ENCODE assay signal across 13 mouse cellular contexts in genomic region chr5:137491559-137491958, GRCm38 (mm10). TPM values are rescaled to one million over a fixed set of nuclear protein-coding genes. Genes with fewer than 3 reads are reported as not detected.
DNase-seq lines count a peak whose midpoint lies in the region; ATAC-seq and TF ChIP-seq lines count a peak whose summit lies in the region.
"Had no signal": no experiment of that assay in that cellular context is flagged by ENCODE, and none has a peak within 500 bp of the region (broad histone marks: within the 10 kb centered on the region; RNA-seq: fewer than 3 reads in every experiment).

No protein-coding gene starts in this region.

- no peak overlapping the region for H3K4me3 ChIP-seq in intestine, postnatal 0 days (ENCODE audit: low read depth, low read length)
- H3K4me3 ChIP-seq: embryonic facial prominence, embryonic 13.5 days; liver, embryonic 15.5 days; myocyte had no signal

- H3K27me3 ChIP-seq in intestine, postnatal 0 days (replicated peaks; ENCODE audit: control insufficient read depth, insufficient read depth, low read length): no peaks in the 10 kb centered on the region

- no peak for ATAC-seq in megakaryocyte, adult 5-6 weeks (ENCODE audit: poor library complexity, severe bottlenecking)
- no peak for ATAC-seq in intestine, postnatal 0 days

- H3K9ac ChIP-seq in intestine, postnatal 0 days (ENCODE audit: low read depth, low read length): no peak overlapping the region
- H3K9ac ChIP-seq: embryonic facial prominence, embryonic 13.5 days; liver, embryonic 15.5 days had no signal

- H3K9me3 ChIP-seq in intestine, postnatal 0 days (ENCODE audit: control insufficient read depth): no peaks in the 10 kb centered on the region
- H3K9me3 ChIP-seq: embryonic facial prominence, embryonic 13.5 days; liver, embryonic 15.5 days had no signal

- no peak overlapping the region for H3K27ac ChIP-seq in intestine, postnatal 0 days (ENCODE audit: low read depth, low read length)
- H3K27ac ChIP-seq: embryonic facial prominence, embryonic 13.5 days; liver, embryonic 15.5 days had no signal

- H3K4me1 ChIP-seq in intestine, postnatal 0 days (replicated peaks; ENCODE audit: control insufficient read depth, insufficient read depth, low read length): no peaks in the 10 kb centered on the region
- H3K4me1 ChIP-seq: embryonic facial prominence, embryonic 13.5 days; liver, embryonic 15.5 days had no signal

- peak; percentile 45 for DNase-seq in kidney, adult 11 months
- no peak for DNase-seq in kidney, adult 18-20 months
- peak; percentile 37 for DNase-seq in brain, adult 2 months (ENCODE audit: low read depth, low spot score)
- DNase-seq in heart, adult 8-10 months (ENCODE audit: low spot score): peak; percentile 50
- peak; percentile 74 for DNase-seq in layer of hippocampus, adult 9-11 months
- no peak for DNase-seq in left cerebral cortex, postnatal 36 days (ENCODE audit: low spot score in 2 of 2)
- DNase-seq: thymus, postnatal 25 days had no signal

- 50% methylated on average over 4 of the region's 4 CpGs for WGBS in intestine, postnatal 0 days

- TF ChIP-seq CTCF in intestine, postnatal 0 days (IDR thresholded peaks at IDR 0.05; ENCODE audit: low read depth): no peak

- intact Hi-C loops in left cerebral cortex, postnatal 36 days (cut with DNase I): no loop called here

- no peaks in the 10 kb centered on the region for H3K36me3 ChIP-seq in intestine, postnatal 0 days (ENCODE audit: control insufficient read depth, insufficient read depth)
- H3K36me3 ChIP-seq: embryonic facial prominence, embryonic 13.5 days; liver, embryonic 15.5 days had no signal

- no peak overlapping the region for H3K4me2 ChIP-seq in intestine, postnatal 0 days (replicated peaks; ENCODE audit: low read depth)
- H3K4me2 ChIP-seq: embryonic facial prominence, embryonic 13.5 days; liver, embryonic 15.5 days had no signal

RNA-seq across cellular contexts. Expression of gene Pop7, which starts 10.8 kb away (rescaled TPM):
- 10 to 100 TPM; 15.0 to 18.3 (median 16.2) TPM for total RNA-seq in heart, adult 8-10 months (2022)
- total RNA-seq in megakaryocyte, adult 5-6 weeks (2015): 20.4 and 27.5 TPM in 2 replicates
- total RNA-seq in megakaryocyte, adult 5-6 weeks (2017): 11.9 and 14.9 TPM in 2 replicates
- total RNA-seq in left cerebral cortex, postnatal 36 days (2021): 10 to 100 TPM; 33.6 to 36.1 TPM
- 47.9 and 50.4 TPM in 2 replicates for polyA plus RNA-seq in intestine, postnatal 0 days (2015; fragmentation: Nextera tagmentation; extraction: Ambion mirVana)

RNA-seq across cellular contexts. Expression of gene Zan, which starts 14.7 kb away (rescaled TPM):
- not detected for total RNA-seq in heart, adult 8-10 months (2022)
- 0.04 TPM in 1 of 2 replicates, not detected in the other for total RNA-seq in megakaryocyte, adult 5-6 weeks (2015)
- not detected in 2 replicates for total RNA-seq in megakaryocyte, adult 5-6 weeks (2017)
- total RNA-seq in left cerebral cortex, postnatal 36 days (2021): under 1 TPM; 0.37 to 0.39 TPM
- polyA plus RNA-seq in intestine, postnatal 0 days (2015; fragmentation: Nextera tagmentation; extraction: Ambion mirVana): 0.35 and 0.42 TPM in 2 replicates

RNA-seq across cellular contexts. Expression of gene Gigyf1, which starts 26.8 kb away (rescaled TPM):
- 10 to 100 TPM; 25.5 to 37.3 (median 27.2) TPM for total RNA-seq in heart, adult 8-10 months (2022)
- total RNA-seq in megakaryocyte, adult 5-6 weeks (2015): 8.3 and 8.5 TPM in 2 replicates
- 5.6 and 5.9 TPM in 2 replicates for total RNA-seq in megakaryocyte, adult 5-6 weeks (2017)
- 10 to 100 TPM; 43.8 to 63.2 TPM for total RNA-seq in left cerebral cortex, postnatal 36 days (2021)
- 4.7 and 6.4 TPM in 2 replicates for polyA plus RNA-seq in intestine, postnatal 0 days (2015; fragmentation: Nextera tagmentation; extraction: Ambion mirVana)

RNA-seq across cellular contexts. Expression of gene Epo, which starts 41.5 kb away (rescaled TPM):
- total RNA-seq in heart, adult 8-10 months (2022): not detected
- not detected in 2 replicates for total RNA-seq in megakaryocyte, adult 5-6 weeks (2015)
- not detected in 2 replicates for total RNA-seq in megakaryocyte, adult 5-6 weeks (2017)
- total RNA-seq in left cerebral cortex, postnatal 36 days (2021): not detected
- not detected in 2 replicates for polyA plus RNA-seq in intestine, postnatal 0 days (2015; fragmentation: Nextera tagmentation; extraction: Ambion mirVana)
- polyA plus RNA-seq: embryonic facial prominence, embryonic 13.5 days; gonadal fat pad, adult 2 months; myocyte had no signal

RNA-seq across cellular contexts. Expression of gene Gnb2, which starts 41.8 kb away (rescaled TPM):
- total RNA-seq in heart, adult 8-10 months (2022): 100 to 1,000 TPM; 243 to 256 (median 246) TPM
- 393 and 449 TPM in 2 replicates for total RNA-seq in megakaryocyte, adult 5-6 weeks (2015)
- 377 and 389 TPM in 2 replicates for total RNA-seq in megakaryocyte, adult 5-6 weeks (2017)
- 100 to 1,000 TPM; 582 to 667 TPM for total RNA-seq in left cerebral cortex, postnatal 36 days (2021)
- 386 and 389 TPM in 2 replicates for polyA plus RNA-seq in intestine, postnatal 0 days (2015; fragmentation: Nextera tagmentation; extraction: Ambion mirVana)

Comparison
In these comparisons a context has a peak if more than half of its experiments do, and no peak if none do; other contexts are left out.
1. DNase-seq: peak in kidney, adult 11 months (single experiment), brain, adult 2 months (single experiment), heart, adult 8-10 months (single experiment) and layer of hippocampus, adult 9-11 months (single experiment); none in kidney, adult 18-20 months (single experiment) and left cerebral cortex, postnatal 36 days (0 of 2).